Mouse (Mus musculus): Measurements from ENCODE around the gene Fam78a. TPM values are rescaled to one million over a fixed set of nuclear protein-coding genes. Genes with fewer than 3 reads are reported as not detected.

The Fam78a gene
- total and polyA plus RNA-seq, 2 experiments from 2014 or later = 18.0 to 28.7 TPM

- H3K36me3 ChIP-seq (replicated peaks; ENCODE audit: control insufficient read depth, insufficient read depth, low read length) = peaks cover 28% of the 10 kb centered on the region
- H3K4me3 ChIP-seq (ENCODE audit: low read depth, low read length) = no peak overlapping the region
- WGBS = 57% methylated on average over 31 of the region's 31 CpGs
- no peak overlapping the region for H3K4me2 ChIP-seq (ENCODE audit: low read depth, low read length)
- no peak for DNase-seq (ENCODE audit: low spot score)
- H3K9me3 ChIP-seq (replicated peaks; ENCODE audit: control insufficient read depth, low read length) = no peaks in the 10 kb centered on the region
- H3K27me3 ChIP-seq (ENCODE audit: control insufficient read depth, insufficient read depth, low read length) = no peaks in the 10 kb centered on the region
- H3K27ac ChIP-seq (ENCODE audit: low read depth) = no peak overlapping the region
- no peak overlapping the region; the same call in 1 of the 2 replicates for H3K9ac ChIP-seq (replicated peaks; ENCODE audit: low read depth, low read length)
- TF ChIP-seq EP300 (IDR thresholded peaks at IDR 0.05; ENCODE audit: low read depth) (no peak), CTCF (IDR thresholded peaks at IDR 0.05; ENCODE audit: low read depth) (no peak)
- ATAC-seq (ENCODE audit: insufficient read depth, low read depth) = no peak
- peaks cover 34% of the 10 kb centered on the region for H3K4me1 ChIP-seq (ENCODE audit: control insufficient read depth, insufficient read depth)
These were observed 15.6 kb downstream of the Fam78a start for GRCm38 (mm10) chr2:32068811-32069607.

DNA sequence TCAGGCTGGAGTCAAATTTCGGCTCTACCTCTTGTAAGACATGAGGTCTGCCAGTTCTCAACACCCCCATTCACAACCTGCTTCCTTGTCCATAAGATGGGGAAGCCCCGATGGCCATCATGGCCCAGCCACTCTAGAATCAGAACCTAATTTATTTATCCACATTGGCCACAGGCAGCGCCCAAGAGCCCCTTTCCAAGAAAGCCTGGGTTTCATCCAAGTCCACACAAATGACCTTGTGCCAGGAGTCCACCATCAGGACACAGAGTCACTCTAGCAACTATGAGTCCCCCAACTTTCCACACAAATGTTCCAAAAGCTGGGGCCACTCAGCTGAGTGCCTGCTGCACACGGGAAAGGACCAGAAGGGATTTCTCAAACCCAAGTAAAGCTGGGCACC, 18.7 kb downstream of the Fam78a start:
- H3K4me3 ChIP-seq (ENCODE audit: low read depth, low read length) = no peak overlapping the region
- DNase-seq (ENCODE audit: low spot score) (peak; percentile 76), ATAC-seq (ENCODE audit: insufficient read depth, low read depth) (peak; percentile 32; the same call in 1 of the 2 replicates)
- peaks cover 54% of the 10 kb centered on the region for H3K4me1 ChIP-seq (ENCODE audit: control insufficient read depth, insufficient read depth)
- H3K36me3 ChIP-seq (replicated peaks; ENCODE audit: control insufficient read depth, insufficient read depth, low read length) = peaks cover 28% of the 10 kb centered on the region
- H3K27ac ChIP-seq (ENCODE audit: low read depth) = peak overlapping the region; percentile 94
- H3K4me2 ChIP-seq (ENCODE audit: low read depth, low read length) = no peak overlapping the region
- no peaks in the 10 kb centered on the region for H3K9me3 ChIP-seq (replicated peaks; ENCODE audit: control insufficient read depth, low read length)
- no peaks in the 10 kb centered on the region for H3K27me3 ChIP-seq (ENCODE audit: control insufficient read depth, insufficient read depth, low read length)
- TF ChIP-seq CTCF (IDR thresholded peaks at IDR 0.05; ENCODE audit: low read depth) (peak; percentile 43), EP300 (IDR thresholded peaks at IDR 0.05; ENCODE audit: low read depth) (no peak)
- H3K9ac ChIP-seq (replicated peaks; ENCODE audit: low read depth, low read length) = no peak overlapping the region
- 55% methylated on average over 4 of the region's 4 CpGs for WGBS

DNA sequence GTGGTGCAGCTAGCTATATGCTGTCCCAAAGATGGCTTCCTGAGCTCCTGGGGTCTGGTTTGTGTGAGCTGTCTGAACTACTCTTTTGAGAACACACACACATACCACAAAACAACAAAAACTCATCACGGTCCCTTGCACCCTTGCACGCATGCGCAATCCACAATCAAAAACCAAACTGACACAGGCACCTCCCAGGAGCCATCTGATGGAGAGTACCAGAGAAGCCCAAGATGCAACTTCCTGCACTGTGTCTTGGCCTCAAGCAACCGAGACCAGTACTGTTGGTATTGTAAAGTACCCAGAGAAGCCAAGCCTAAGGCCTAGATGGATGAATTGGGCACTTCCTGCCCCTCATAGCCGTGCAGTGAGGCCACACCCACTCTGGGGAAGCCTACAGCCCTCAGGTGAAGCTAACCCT, 19.3 kb downstream of the Fam78a start:
- H3K36me3 ChIP-seq (replicated peaks; ENCODE audit: control insufficient read depth, insufficient read depth, low read length) = peaks cover 28% of the 10 kb centered on the region
- H3K9me3 ChIP-seq (replicated peaks; ENCODE audit: control insufficient read depth, low read length) = no peaks in the 10 kb centered on the region
- H3K27ac ChIP-seq (ENCODE audit: low read depth) = peak overlapping the region; percentile 94
- H3K9ac ChIP-seq (replicated peaks; ENCODE audit: low read depth, low read length) = peak overlapping the region; percentile 39; the same call in 1 of the 2 replicates
- ATAC-seq (ENCODE audit: insufficient read depth, low read depth) (no peak), DNase-seq (ENCODE audit: low spot score) (no peak)
- H3K27me3 ChIP-seq (ENCODE audit: control insufficient read depth, insufficient read depth, low read length) = no peaks in the 10 kb centered on the region
- 37% methylated on average over 5 of the region's 5 CpGs for WGBS
- H3K4me1 ChIP-seq (ENCODE audit: control insufficient read depth, insufficient read depth) = peaks cover 59% of the 10 kb centered on the region
- TF ChIP-seq CTCF (IDR thresholded peaks at IDR 0.05; ENCODE audit: low read depth) (no peak), EP300 (IDR thresholded peaks at IDR 0.05; ENCODE audit: low read depth) (no peak)
- no peak overlapping the region for H3K4me3 ChIP-seq (ENCODE audit: low read depth, low read length)
- H3K4me2 ChIP-seq (ENCODE audit: low read depth, low read length) = no peak overlapping the region

GRCm38 (mm10) chr2:32064913-32065312, 19.7 kb downstream of the Fam78a start:
- DNase-seq (ENCODE audit: low spot score) = no peak
- Histone ChIP-seq H3K27ac (ENCODE audit: low read depth) (peak overlapping the region; percentile 94), H3K4me2 (ENCODE audit: low read depth, low read length) (peak overlapping the region; percentile 36; the same call in 1 of the 2 replicates), H3K27me3 (ENCODE audit: control insufficient read depth, insufficient read depth, low read length) (no peaks in the 10 kb centered on the region), H3K9ac (replicated peaks; ENCODE audit: low read depth, low read length) (peak overlapping the region; percentile 39), H3K4me3 (ENCODE audit: low read depth, low read length) (no peak overlapping the region; the same call in 1 of the 2 replicates), H3K36me3 (replicated peaks; ENCODE audit: control insufficient read depth, insufficient read depth, low read length) (peaks cover 28% of the 10 kb centered on the region), H3K4me1 (ENCODE audit: control insufficient read depth, insufficient read depth) (peaks cover 59% of the 10 kb centered on the region), H3K9me3 (replicated peaks; ENCODE audit: control insufficient read depth, low read length) (no peaks in the 10 kb centered on the region)
- ATAC-seq (ENCODE audit: insufficient read depth, low read depth) = peak; percentile 25
- WGBS = 21% methylated on average over 13 of the region's 13 CpGs
- TF ChIP-seq EP300 (IDR thresholded peaks at IDR 0.05; ENCODE audit: low read depth) (no peak), CTCF (IDR thresholded peaks at IDR 0.05; ENCODE audit: low read depth) (peak; percentile 4; the same call in 1 of the 2 replicates)

GRCm38 (mm10) chr2:32063451-32064151, 21.1 kb downstream of the Fam78a start:
- peaks cover 59% of the 10 kb centered on the region for H3K4me1 ChIP-seq (ENCODE audit: control insufficient read depth, insufficient read depth)
- TF ChIP-seq EP300 (IDR thresholded peaks at IDR 0.05; ENCODE audit: low read depth) = no peak; the same call in 1 of the 2 replicates
- 0 out of 2 replicates have a peak, but pooled peaks have one; percentile 2 for TF ChIP-seq CTCF (IDR thresholded peaks at IDR 0.05; ENCODE audit: low read depth)

More at GRCm38 (mm10) chr2:32063451-32064151, 21.1 kb downstream of the Fam78a start:
- peak overlapping the region; percentile 36; the same call in 1 of the 2 replicates for H3K4me2 ChIP-seq (ENCODE audit: low read depth, low read length)
- H3K27ac ChIP-seq (ENCODE audit: low read depth) = peak overlapping the region; percentile 94
- peak overlapping the region; percentile 39 for H3K9ac ChIP-seq (replicated peaks; ENCODE audit: low read depth, low read length)
- H3K9me3 ChIP-seq (replicated peaks; ENCODE audit: control insufficient read depth, low read length) = no peaks in the 10 kb centered on the region
- no peak overlapping the region for H3K4me3 ChIP-seq (ENCODE audit: low read depth, low read length)
- ATAC-seq (ENCODE audit: insufficient read depth, low read depth) (peak; percentile 48), DNase-seq (ENCODE audit: low spot score) (no peak)
- WGBS = 28% methylated on average over 7 of the region's 7 CpGs
- peaks cover 19% of the 10 kb centered on the region for H3K36me3 ChIP-seq (replicated peaks; ENCODE audit: control insufficient read depth, insufficient read depth, low read length)
- H3K27me3 ChIP-seq (ENCODE audit: control insufficient read depth, insufficient read depth, low read length) = no peaks in the 10 kb centered on the region

Data from heart, postnatal 0 days (tissue).